Mouse (Mus musculus) frontal cortex, postnatal 10 days (tissue): Measurements from ENCODE around the gene Wnt3.

Experiments used
- DNase-seq, 2 experiments: peaks; one replicate each; pipeline ENCODE4 v3.0.0; 2022; ENCODE audit warnings: low spot score in 2 of 2, mixed read lengths in 1 of 2

Gene Wnt3

DNA sequence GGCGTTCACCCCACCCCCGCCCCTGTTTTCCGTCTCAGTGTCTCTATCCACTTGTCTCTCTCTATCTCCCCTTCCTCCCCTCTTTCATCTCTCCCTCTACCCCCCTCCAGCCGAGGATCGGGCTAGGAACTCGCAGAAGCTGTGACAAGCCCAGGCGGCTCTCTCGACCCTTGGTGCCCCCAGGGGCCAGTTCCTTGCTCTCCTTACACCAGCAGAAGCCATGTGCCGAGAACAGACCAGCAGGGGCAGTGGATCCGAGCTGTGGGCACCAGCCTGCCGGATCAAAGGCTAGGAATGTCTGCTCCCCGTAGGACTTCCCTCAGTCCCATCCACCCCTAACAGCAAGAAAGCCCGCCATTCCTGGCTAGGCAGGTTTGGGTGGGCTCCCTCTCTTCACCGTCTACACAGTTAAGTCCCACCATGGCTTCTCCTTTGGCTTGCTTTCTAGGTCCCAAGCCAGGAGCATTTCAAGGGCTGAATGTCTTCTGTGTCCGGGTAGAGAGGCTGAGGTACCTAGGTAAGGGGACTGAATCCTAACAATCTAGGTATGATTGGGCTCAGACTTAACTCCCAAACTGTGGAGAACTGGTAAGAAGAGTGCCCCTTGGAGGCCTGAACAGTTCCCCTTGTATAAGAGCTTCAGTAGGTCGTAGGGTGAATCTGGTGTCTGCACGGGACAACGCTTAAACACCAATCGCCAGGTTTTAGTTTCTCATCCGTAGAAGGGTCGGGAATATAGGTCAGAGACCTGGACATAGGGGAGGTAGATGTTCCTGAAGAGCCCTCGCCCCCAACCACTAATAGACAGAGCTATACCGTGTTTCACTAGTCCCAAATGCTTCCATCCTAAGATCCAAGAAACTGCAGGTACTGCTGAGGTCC lies 1.2 kb upstream of the Wnt3 start:
- no peak for DNase-seq

DNA sequence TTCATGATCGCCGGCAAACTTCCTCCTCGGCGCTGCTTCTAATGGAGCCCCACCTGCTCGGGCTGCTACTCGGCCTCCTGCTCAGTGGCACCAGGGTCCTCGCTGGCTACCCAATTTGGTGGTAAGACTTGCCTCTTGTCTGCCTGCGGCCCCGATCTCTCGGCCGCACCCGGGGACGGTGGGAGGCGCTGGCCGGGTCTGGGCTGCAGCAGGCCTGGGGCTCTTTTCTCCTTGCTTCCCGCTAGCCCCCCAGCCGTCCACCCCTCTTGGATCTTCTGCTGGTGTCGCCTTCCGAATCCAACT lies 229 bp downstream of the Wnt3 start:
- DNase-seq, result no peak

- DNase-seq, result no peak
These were observed 6.2 kb downstream of the Wnt3 start for GRCm38 (mm10) chr11:103780152-103780551.

GRCm38 (mm10) chr11:103789951-103790350 lies 16.0 kb downstream of the Wnt3 start:
- DNase-seq, result no peak

- DNase-seq, result no peak
These were observed 27.2 kb downstream of the Wnt3 start for GRCm38 (mm10) chr11:103801128-103801527.

DNA sequence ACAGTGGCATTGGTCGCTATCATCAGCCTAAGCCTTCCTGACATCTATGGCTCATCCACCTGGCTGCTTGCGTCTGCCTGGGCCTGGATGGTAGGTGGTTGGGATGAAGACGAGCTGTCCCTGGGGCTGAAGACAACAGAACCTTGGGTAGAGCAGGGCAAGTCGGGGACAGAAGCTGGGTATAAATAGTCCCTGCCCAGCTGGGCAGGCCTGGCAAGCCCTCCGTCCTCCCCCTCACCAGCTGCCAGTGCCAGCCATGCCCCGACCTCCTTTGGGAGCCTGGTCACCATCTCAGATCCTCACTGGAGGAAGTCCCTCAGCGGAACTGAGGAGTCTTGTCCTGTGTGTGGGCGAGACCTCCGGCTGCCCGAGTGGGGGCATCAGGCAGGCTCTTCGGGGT lies 30.2 kb downstream of the Wnt3 start:
- no peak for DNase-seq

DNA sequence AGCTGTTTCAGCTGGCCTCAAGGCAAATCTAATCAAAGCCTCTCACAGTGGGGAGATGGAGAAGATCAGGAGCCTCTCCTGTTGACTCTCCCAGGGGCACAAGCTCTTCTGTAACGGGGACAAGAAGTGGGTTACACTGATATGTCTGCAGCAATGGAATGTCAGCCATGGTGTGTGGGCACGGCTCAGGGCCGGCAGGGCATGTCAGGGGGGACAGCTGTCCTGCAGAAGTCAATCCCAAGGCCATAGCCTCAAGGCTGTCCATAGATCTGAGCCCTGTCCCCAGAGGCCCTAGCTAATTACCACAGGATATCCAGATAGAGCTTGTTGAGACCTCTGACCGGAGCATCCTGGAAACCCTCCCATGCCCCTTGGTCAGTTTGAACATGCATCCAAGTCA lies 30.9 kb downstream of the Wnt3 start:
- DNase-seq, result no peak

- DNase-seq, result no peak
These were observed 34.0 kb downstream of the Wnt3 start for GRCm38 (mm10) chr11:103807966-103808365.

- DNase-seq, result no peak
These were observed 35.0 kb downstream of the Wnt3 start for GRCm38 (mm10) chr11:103808771-103809610.

GRCm38 (mm10) chr11:103809611-103810598 lies 36.0 kb downstream of the Wnt3 start:
- DNase-seq, result peak in 1 of 2 experiments; percentile 28

DNA sequence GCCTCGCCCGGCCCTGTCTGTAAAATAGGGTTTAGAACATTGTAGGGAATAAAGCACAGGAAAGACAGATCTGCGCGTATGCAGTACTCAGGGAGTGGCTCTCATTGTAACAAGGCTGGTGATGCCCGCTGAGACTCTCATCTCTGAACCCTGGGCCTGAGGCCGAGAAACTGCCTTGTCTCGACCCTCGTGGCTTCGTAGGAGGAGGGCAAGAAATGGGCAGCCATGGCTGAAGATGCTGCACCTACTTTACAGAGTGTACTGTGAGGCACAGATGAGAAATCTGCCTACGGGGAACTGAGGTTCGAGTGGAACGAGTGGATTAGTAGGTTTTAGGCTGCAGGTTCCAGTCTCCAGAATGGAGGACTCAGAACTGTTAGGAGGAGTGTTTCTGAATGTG lies 36.7 kb downstream of the Wnt3 start:
- DNase-seq, result no peak

GRCm38 (mm10) chr11:103811246-103811645 lies 37.3 kb downstream of the Wnt3 start:
- no peak for DNase-seq

DNA sequence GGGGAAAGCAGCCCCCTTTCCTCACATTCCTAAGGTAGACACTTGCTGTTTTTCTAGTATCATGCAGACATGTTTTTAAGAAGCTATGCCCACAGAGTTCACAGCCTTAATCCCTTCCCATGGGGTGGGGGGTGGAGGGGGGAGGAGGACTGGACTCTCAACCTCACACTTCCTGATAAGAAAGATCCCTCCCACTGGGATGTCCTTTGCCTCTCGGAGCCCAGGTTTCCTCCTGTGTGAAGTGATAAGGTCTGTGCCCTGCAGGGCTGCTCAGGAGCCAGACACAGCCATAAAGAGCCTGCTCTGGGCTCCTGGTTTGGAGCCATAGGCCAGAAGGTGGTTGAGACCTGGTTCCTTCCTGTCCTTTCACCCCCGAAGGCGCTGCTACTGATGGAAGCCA lies 40.9 kb downstream of the Wnt3 start:
- no peak for DNase-seq

GRCm38 (mm10) chr11:103815986-103816385 lies 42.0 kb downstream of the Wnt3 start:
- DNase-seq, result no peak

DNA sequence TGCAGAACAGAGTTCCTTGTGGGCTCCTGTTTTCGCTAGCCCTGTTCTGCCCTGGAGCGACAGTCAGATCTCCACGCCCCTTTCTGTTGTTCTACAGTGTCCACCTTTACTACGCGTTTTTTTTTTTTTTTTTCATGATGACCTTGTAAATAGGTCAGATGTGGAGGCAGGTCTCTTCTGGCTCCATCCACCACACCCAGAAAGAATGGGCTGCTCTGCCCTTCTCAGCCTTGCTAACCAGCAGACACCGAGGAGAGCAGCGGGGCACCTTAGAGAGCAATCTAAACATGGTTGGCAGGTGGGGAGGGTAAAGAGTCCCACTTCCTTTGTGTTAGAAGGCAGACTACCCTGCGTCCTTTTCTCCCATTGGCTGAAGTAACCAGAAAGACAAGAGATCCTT lies 42.8 kb downstream of the Wnt3 start:
- DNase-seq, result no peak

- no peak for DNase-seq
These were observed 53.3 kb downstream of the Wnt3 start for GRCm38 (mm10) chr11:103827201-103827600.

DNA sequence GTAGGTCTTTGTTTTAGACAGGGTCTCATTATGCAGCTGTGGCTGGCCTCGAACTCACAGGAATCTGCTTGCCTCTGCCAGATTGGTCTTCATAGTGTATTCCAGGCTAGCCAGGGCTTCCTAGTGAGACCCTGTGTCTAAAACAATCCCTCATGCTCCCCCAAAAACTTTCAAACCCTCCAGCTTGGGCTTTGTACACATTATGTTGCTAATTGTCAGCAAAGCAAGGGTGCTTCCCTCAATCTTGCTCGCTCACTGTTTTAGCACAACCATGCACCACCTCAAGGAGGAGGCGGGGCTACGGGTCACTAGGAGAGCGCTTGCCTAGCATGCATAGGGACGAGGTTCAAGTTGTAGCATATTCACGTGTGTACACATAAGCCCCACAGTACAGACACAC lies 54.9 kb downstream of the Wnt3 start:
- DNase-seq, result no peak

GRCm38 (mm10) chr11:103829956-103830355 lies 56.0 kb downstream of the Wnt3 start:
- no peak for DNase-seq

GRCm38 (mm10) chr11:103830476-103830875 lies 56.5 kb downstream of the Wnt3 start:
- no peak for DNase-seq

DNA sequence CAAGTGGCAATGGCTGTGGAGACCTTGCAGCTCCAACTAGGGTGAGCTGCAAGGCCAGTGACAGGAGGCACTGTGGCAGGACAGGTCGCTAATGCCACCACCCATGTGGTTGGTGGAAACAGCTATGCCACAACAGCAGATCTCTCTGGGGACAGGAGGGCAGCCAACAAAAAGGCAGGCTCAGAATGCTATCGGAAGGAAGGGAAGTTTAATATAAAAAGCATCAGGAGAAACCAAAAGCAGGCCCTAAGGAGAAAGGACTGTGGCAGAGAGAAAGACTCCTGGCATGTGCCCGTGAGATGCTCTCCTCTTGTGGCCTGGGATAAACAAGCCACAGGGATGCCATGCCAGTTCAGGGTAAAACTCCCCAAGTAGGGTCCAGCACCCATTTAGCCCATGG lies 57.8 kb downstream of the Wnt3 start:
- no peak for DNase-seq

- DNase-seq, result no peak
These were observed 58.4 kb downstream of the Wnt3 start for GRCm38 (mm10) chr11:103832331-103832730.

GRCm38 (mm10) chr11:103838955-103839354 lies 65.0 kb downstream of the Wnt3 start:
- DNase-seq, result no peak
